18 mouse cellular contexts compared by ENCODE assay signal in genomic region chr17:49996626-49997152, GRCm38 (mm10).
DNase-seq lines count a peak whose midpoint lies in the region; ATAC-seq and TF ChIP-seq lines count a peak whose summit lies in the region.
"Had no signal": no experiment of that assay in that cellular context is flagged by ENCODE, and none has a peak within 500 bp of the region (broad histone marks: within the 10 kb centered on the region; RNA-seq: fewer than 3 reads in every experiment).

No protein-coding gene starts in this region.

- H3K4me1 ChIP-seq in heart, adult 2 months (ENCODE audit: control insufficient read depth, insufficient read depth, low read length), result peaks cover 11% of the 10 kb centered on the region
- peaks cover 4% of the 10 kb centered on the region; the same call in 1 of the 2 replicates for H3K4me1 ChIP-seq in heart, embryonic 11.5 days (ENCODE audit: control insufficient read depth, insufficient read depth, low read length)
- H3K4me1 ChIP-seq in kidney, embryonic 14.5 days (ENCODE audit: control insufficient read depth, insufficient read depth, low read length), result 0 out of 2 replicates have a peak, but pooled peaks cover 8% of the 10 kb centered on the region
- no peaks in the 10 kb centered on the region for H3K4me1 ChIP-seq in midbrain, embryonic 13.5 days (replicated peaks)
- peaks cover 11% of the 10 kb centered on the region for H3K4me1 ChIP-seq in midbrain, embryonic 10.5 days
- H3K4me1 ChIP-seq: hindbrain, embryonic 13.5 days; liver, embryonic 12.5 days; megakaryocyte, embryonic 14.5 days; stomach, embryonic 15.5 days had no signal

- ATAC-seq in heart, embryonic 11.5 days (replicated peaks; ENCODE audit: insufficient number of reproducible peaks, low FRiP score, low TSS enrichment), result no peak
- 0 out of 2 replicates have a peak, but pooled peaks have one; percentile 41 for ATAC-seq in kidney, embryonic 14.5 days (ENCODE audit: low FRiP score, low TSS enrichment)
- ATAC-seq in midbrain, embryonic 13.5 days, result no peak
- ATAC-seq: liver, embryonic 12.5 days had no signal

- H3K27me3 ChIP-seq in heart, adult 2 months (ENCODE audit: control insufficient read depth, insufficient read depth, low read length), result no peaks in the 10 kb centered on the region
- no peaks in the 10 kb centered on the region for H3K27me3 ChIP-seq in heart, embryonic 11.5 days (ENCODE audit: control insufficient read depth, insufficient read depth, low read length)
- H3K27me3 ChIP-seq in kidney, embryonic 14.5 days (ENCODE audit: control insufficient read depth, insufficient read depth, low read length), result no peaks in the 10 kb centered on the region
- no peaks in the 10 kb centered on the region for H3K27me3 ChIP-seq in midbrain, embryonic 13.5 days
- no peaks in the 10 kb centered on the region for H3K27me3 ChIP-seq in midbrain, embryonic 10.5 days (ENCODE audit: low read depth, poor library complexity, severe bottlenecking)
- H3K27me3 ChIP-seq: hindbrain, embryonic 13.5 days; liver, embryonic 12.5 days; megakaryocyte, embryonic 14.5 days; stomach, embryonic 15.5 days had no signal

- intact Hi-C loops in heart, adult 2 months (cut with DNase I), result no loop called here

- DNase-seq in heart, adult 2 months, result peak in 1 of 2 experiments; percentile 55
- DNase-seq in lung, postnatal 10 days, result peak; percentile 20
- DNase-seq in lung, postnatal 25 days (ENCODE audit: low spot score), result no peak
- peak; percentile 42 for DNase-seq in skeletal muscle tissue, adult 2 months (ENCODE audit: low read depth, low spot score)
- no peak for DNase-seq in midbrain, embryonic 10.5 days (ENCODE audit: low spot score)
- DNase-seq: adrenal gland, postnatal 25 days; B cell, adult 2 months; thymus, postnatal 4 days had no signal

- 45% methylated on average over 5 of the region's 5 CpGs for WGBS in heart, adult 2 months
- WGBS in heart, embryonic 11.5 days (ENCODE audit: insufficient replicate concordance), result 63% methylated on average over 5 of the region's 5 CpGs
- WGBS in kidney, embryonic 14.5 days, result 30% methylated on average over 5 of the region's 5 CpGs
- WGBS in midbrain, embryonic 13.5 days, result 79% methylated on average over 5 of the region's 5 CpGs
- WGBS in midbrain, embryonic 10.5 days, result 77% methylated on average over 5 of the region's 5 CpGs

- H3K36me3 ChIP-seq in heart, adult 2 months (ENCODE audit: control insufficient read depth, insufficient read depth, low read length), result peaks cover 12% of the 10 kb centered on the region
- H3K36me3 ChIP-seq in heart, embryonic 11.5 days (ENCODE audit: control insufficient read depth, insufficient read depth, low read length), result peaks cover 4% of the 10 kb centered on the region; the same call in 1 of the 2 replicates
- no peaks in the 10 kb centered on the region for H3K36me3 ChIP-seq in kidney, embryonic 14.5 days (ENCODE audit: control insufficient read depth, insufficient read depth, low read length)
- H3K36me3 ChIP-seq in midbrain, embryonic 13.5 days, result no peaks in the 10 kb centered on the region
- H3K36me3 ChIP-seq in midbrain, embryonic 10.5 days, result no peaks in the 10 kb centered on the region
- H3K36me3 ChIP-seq: G1E; stomach, embryonic 15.5 days had no signal

- no peak overlapping the region for H3K4me2 ChIP-seq in heart, embryonic 11.5 days
- H3K4me2 ChIP-seq in kidney, embryonic 14.5 days (replicated peaks; ENCODE audit: low read depth, low read length), result no peak overlapping the region
- H3K4me2 ChIP-seq in midbrain, embryonic 13.5 days (replicated peaks), result no peak overlapping the region
- H3K4me2 ChIP-seq: hindbrain, embryonic 13.5 days; liver, embryonic 12.5 days; stomach, embryonic 15.5 days had no signal

- no peak for TF ChIP-seq POLR2A in heart, adult 2 months (IDR thresholded peaks at IDR 0.05; ENCODE audit: insufficient read depth, low read depth, low read length)

- no peaks in the 10 kb centered on the region for H3K79me2 ChIP-seq in heart, adult 2 months (replicated peaks; ENCODE audit: control insufficient read depth, insufficient read depth, low read length)

- no peak overlapping the region for H3K4me3 ChIP-seq in heart, adult 2 months
- H3K4me3 ChIP-seq in heart, embryonic 11.5 days (ENCODE audit: low read depth, low read length), result no peak overlapping the region
- H3K4me3 ChIP-seq in kidney, embryonic 14.5 days (ENCODE audit: low read length), result no peak overlapping the region
- no peak overlapping the region for H3K4me3 ChIP-seq in midbrain, embryonic 13.5 days (replicated peaks)
- no peak overlapping the region for H3K4me3 ChIP-seq in midbrain, embryonic 10.5 days
- H3K4me3 ChIP-seq: hindbrain, embryonic 13.5 days; layer of hippocampus, adult 2 months; liver, embryonic 12.5 days; megakaryocyte, embryonic 14.5 days; myocyte; stomach, embryonic 15.5 days had no signal

- TF ChIP-seq CTCF in heart, adult 2 months (IDR thresholded peaks at IDR 0.05), result no peak

- H3K9ac ChIP-seq in heart, adult 2 months (ENCODE audit: low read depth, low read length), result no peak overlapping the region
- H3K9ac ChIP-seq in heart, embryonic 11.5 days (ENCODE audit: low read depth, low read length), result no peak overlapping the region
- H3K9ac ChIP-seq in kidney, embryonic 14.5 days (ENCODE audit: low read depth, low read length), result no peak overlapping the region
- H3K9ac ChIP-seq in midbrain, embryonic 13.5 days (replicated peaks), result no peak overlapping the region
- H3K9ac ChIP-seq: hindbrain, embryonic 13.5 days; liver, embryonic 12.5 days; stomach, embryonic 15.5 days had no signal

- TF ChIP-seq EP300 in heart, adult 2 months (IDR thresholded peaks at IDR 0.05; ENCODE audit: insufficient read depth, low read depth, low read length), result peak; percentile 74; the same call in 1 of the 2 replicates

- no peaks in the 10 kb centered on the region for H3K9me3 ChIP-seq in heart, embryonic 11.5 days (replicated peaks; ENCODE audit: control insufficient read depth, low read length)
- no peaks in the 10 kb centered on the region for H3K9me3 ChIP-seq in kidney, embryonic 14.5 days (ENCODE audit: control insufficient read depth, low read length)
- no peaks in the 10 kb centered on the region for H3K9me3 ChIP-seq in midbrain, embryonic 13.5 days
- H3K9me3 ChIP-seq in midbrain, embryonic 10.5 days (replicated peaks), result 0 out of 2 replicates have a peak, but pooled peaks cover 4% of the 10 kb centered on the region
- H3K9me3 ChIP-seq: hindbrain, embryonic 13.5 days; liver, embryonic 12.5 days; megakaryocyte, embryonic 14.5 days; stomach, embryonic 15.5 days had no signal

- peak overlapping the region; percentile 72 for H3K27ac ChIP-seq in heart, adult 2 months
- no peak overlapping the region for H3K27ac ChIP-seq in heart, embryonic 11.5 days (ENCODE audit: low read depth, low read length)
- H3K27ac ChIP-seq in kidney, embryonic 14.5 days (ENCODE audit: low read depth, low read length), result 0 out of 2 replicates have a peak overlapping the region, but pooled peaks have one; percentile 37
- no peak overlapping the region for H3K27ac ChIP-seq in midbrain, embryonic 13.5 days
- H3K27ac ChIP-seq in midbrain, embryonic 10.5 days (replicated peaks), result no peak overlapping the region
- H3K27ac ChIP-seq: hindbrain, embryonic 13.5 days; layer of hippocampus, adult 2 months; liver, embryonic 12.5 days; stomach, embryonic 15.5 days had no signal

Comparison
In these comparisons a context has a peak if more than half of its experiments do, and no peak if none do; other contexts are left out.
1. DNase-seq: peak in lung, postnatal 10 days (single experiment) and skeletal muscle tissue, adult 2 months (single experiment); none in lung, postnatal 25 days (single experiment) and midbrain, embryonic 10.5 days (single experiment).
2. H3K27ac ChIP-seq: peak in heart, adult 2 months (single experiment) and kidney, embryonic 14.5 days (single experiment); none in heart, embryonic 11.5 days (single experiment), midbrain, embryonic 13.5 days (single experiment) and midbrain, embryonic 10.5 days (single experiment).